Mouse (Mus musculus) heart, postnatal 0 days (tissue): ENCODE measurements around the gene Nipbl.

Experiments
- CTCF ChIP-seq: IDR thresholded peaks from 2 replicates; pipeline ENCODE4 v1.5.1; 2016; ENCODE audit warnings: antibody characterized with exemption, control low read depth, low read depth
- EP300 ChIP-seq: IDR thresholded peaks from 2 replicates; pipeline ENCODE4 v1.6.1; 2016; ENCODE audit warnings: antibody characterized with exemption, low read depth

- TF ChIP-seq CTCF (no peak), EP300 (no peak)
These were observed 10.9 kb downstream of the Nipbl start for GRCm38 (mm10) chr15:8433239-8433947.
